Mouse (Mus musculus) hindbrain, embryonic 15.5 days (tissue): ENCODE measurements around the gene Stx17. TPM values are rescaled to one million over a fixed set of nuclear protein-coding genes. Genes with fewer than 3 reads are reported as not detected.

Experiments
- ATAC-seq: fragments of 200-750 bp; cut with Nextera tagmentation; 2 replicates; pipeline ENCODE4 v1.8.0; 2017; ENCODE audit warnings: low read depth, moderate number of reproducible peaks, moderate TSS enrichment; ENCODE audit not compliant: low FRiP score
- H3K27ac ChIP-seq: fragments of 300-500 bp; sonication (generic); replicated peaks from 2 replicates; pipeline ENCODE4 v1.5.1; 2015; ENCODE audit warnings: mild to moderate bottlenecking, inconsistent platforms
- H3K27me3 ChIP-seq: fragments of 300-500 bp; sonication (generic); 2 replicates; pipeline ENCODE4 v1.6.1; 2015; ENCODE audit warnings: control low read depth, inconsistent platforms
- H3K36me3 ChIP-seq: fragments of 300-500 bp; sonication (generic); 2 replicates; pipeline ENCODE4 v1.6.1; 2015; ENCODE audit warnings: control low read depth, inconsistent platforms
- H3K4me1 ChIP-seq: fragments of 300-500 bp; sonication (generic); replicated peaks from 2 replicates; pipeline ENCODE4 v1.6.1; 2015; ENCODE audit warnings: control low read depth, inconsistent platforms
- H3K4me2 ChIP-seq: fragments of 300-500 bp; sonication (generic); 2 replicates; pipeline ENCODE4 v1.6.1; 2015; ENCODE audit warnings: moderate library complexity, mild to moderate bottlenecking, inconsistent platforms
- H3K4me3 ChIP-seq: fragments of 300-500 bp; sonication (generic); 2 replicates; pipeline ENCODE4 v1.5.1; 2015; ENCODE audit warnings: mild to moderate bottlenecking, inconsistent platforms
- H3K9ac ChIP-seq: fragments of 300-500 bp; sonication (generic); 2 replicates; pipeline ENCODE4 v1.6.1; 2015; ENCODE audit warnings: inconsistent platforms
- H3K9me3 ChIP-seq: fragments of 300-500 bp; sonication (generic); 2 replicates; pipeline ENCODE4 v1.6.1; 2016; ENCODE audit warnings: control low read depth, inconsistent platforms
- WGBS: fragments of 180-500 bp; shearing (Covaris S2); methylation state at CpG from one replicate; pipeline ENCODE4 v1.1.7; 2015; 5-methylcytosine and 5-hydroxymethylcytosine counted together
- polyA plus RNA-seq: library from polyadenylated mRNA; unstranded; fragments of >200 nt; fragmentation: Nextera tagmentation; extraction: Ambion mirVana; gene quantifications from 2 replicates; pipeline ENCODE4 v1.2.1, GENCODE M21; 2015

Stx17 gene
- polyA plus RNA-seq, 1 experiment from 2014 or later, result 24.1 TPM

GRCm38 (mm10) chr4:48108591-48108990, 16.1 kb upstream of the Stx17 start:
- Histone ChIP-seq H3K9me3 (no peaks in the 10 kb centered on the region), H3K27ac (no peak overlapping the region), H3K9ac (no peak overlapping the region), H3K36me3 (no peaks in the 10 kb centered on the region), H3K4me3 (no peak overlapping the region), H3K27me3 (no peaks in the 10 kb centered on the region), H3K4me1 (no peaks in the 10 kb centered on the region), H3K4me2 (no peak overlapping the region)
- 80% methylated on average over 2 of the region's 2 CpGs for WGBS
- no peak for ATAC-seq

- H3K9ac ChIP-seq, result no peak overlapping the region
- no peaks in the 10 kb centered on the region for H3K4me1 ChIP-seq
- 84% methylated on average over 3 of the region's 3 CpGs for WGBS
- no peak overlapping the region for H3K4me2 ChIP-seq
- H3K9me3 ChIP-seq, result no peaks in the 10 kb centered on the region
- H3K36me3 ChIP-seq, result no peaks in the 10 kb centered on the region
- no peak for ATAC-seq
- no peaks in the 10 kb centered on the region for H3K27me3 ChIP-seq
- H3K4me3 ChIP-seq, result no peak overlapping the region
- H3K27ac ChIP-seq, result no peak overlapping the region
Observed at GRCm38 (mm10) chr4:48110331-48110730, 14.4 kb upstream of the Stx17 start.

GRCm38 (mm10) chr4:48116191-48116590, 8.5 kb upstream of the Stx17 start:
- 68% methylated on average over 4 of the region's 4 CpGs for WGBS

GRCm38 (mm10) chr4:48124416-48124772, 321 bp upstream of the Stx17 start:
- Histone ChIP-seq H3K9ac (peak overlapping the region; percentile 91; the same call in 1 of the 2 replicates), H3K9me3 (no peaks in the 10 kb centered on the region), H3K27ac (no peak overlapping the region), H3K4me1 (peaks cover 8% of the 10 kb centered on the region; the same call in 1 of the 2 replicates), H3K27me3 (no peaks in the 10 kb centered on the region), H3K4me2 (peak overlapping the region; percentile 79), H3K36me3 (no peaks in the 10 kb centered on the region), H3K4me3 (peak overlapping the region; percentile 89)
- peak; percentile 91 for ATAC-seq
- WGBS, result 5% methylated on average over 9 of the region's 9 CpGs

More at GRCm38 (mm10) chr4:48116191-48116590, 8.5 kb upstream of the Stx17 start:
- Histone ChIP-seq H3K36me3 (no peaks in the 10 kb centered on the region), H3K9me3 (no peaks in the 10 kb centered on the region), H3K4me3 (no peak overlapping the region), H3K27me3 (no peaks in the 10 kb centered on the region), H3K4me2 (no peak overlapping the region), H3K4me1 (no peaks in the 10 kb centered on the region), H3K9ac (no peak overlapping the region), H3K27ac (no peak overlapping the region)
- no peak for ATAC-seq

GRCm38 (mm10) chr4:48130314-48130713, 5.6 kb downstream of the Stx17 start:
- no peak for ATAC-seq
- Histone ChIP-seq H3K27ac (no peak overlapping the region), H3K27me3 (no peaks in the 10 kb centered on the region), H3K9ac (no peak overlapping the region), H3K4me3 (no peak overlapping the region), H3K4me1 (peaks cover 3% of the 10 kb centered on the region; the same call in 1 of the 2 replicates), H3K36me3 (peaks cover 13% of the 10 kb centered on the region), H3K9me3 (no peaks in the 10 kb centered on the region), H3K4me2 (no peak overlapping the region)
- 91% methylated on average over 6 of the region's 6 CpGs for WGBS

GRCm38 (mm10) chr4:48131606-48132005, 6.9 kb downstream of the Stx17 start:
- H3K9ac ChIP-seq, result no peak overlapping the region
- H3K27me3 ChIP-seq, result no peaks in the 10 kb centered on the region
- peaks cover 13% of the 10 kb centered on the region for H3K36me3 ChIP-seq
- H3K4me3 ChIP-seq, result no peak overlapping the region
- H3K4me1 ChIP-seq, result no peaks in the 10 kb centered on the region
- ATAC-seq, result no peak
- H3K9me3 ChIP-seq, result no peaks in the 10 kb centered on the region
- H3K27ac ChIP-seq, result no peak overlapping the region
- no peak overlapping the region for H3K4me2 ChIP-seq
- WGBS, result 96% methylated on average over 9 of the region's 9 CpGs

- 86% methylated on average over 3 of the region's 3 CpGs for WGBS
- no peaks in the 10 kb centered on the region for H3K4me1 ChIP-seq
- no peak overlapping the region for H3K27ac ChIP-seq
- ATAC-seq, result no peak
- no peak overlapping the region for H3K4me2 ChIP-seq
- no peak overlapping the region for H3K9ac ChIP-seq
- no peak overlapping the region for H3K4me3 ChIP-seq
- H3K36me3 ChIP-seq, result peaks cover 13% of the 10 kb centered on the region
- H3K9me3 ChIP-seq, result no peaks in the 10 kb centered on the region
- no peaks in the 10 kb centered on the region for H3K27me3 ChIP-seq
Observed at GRCm38 (mm10) chr4:48132721-48133120, 8.0 kb downstream of the Stx17 start.

GRCm38 (mm10) chr4:48149492-48149891, 24.8 kb downstream of the Stx17 start:
- ATAC-seq, result no peak
- Histone ChIP-seq H3K9me3 (no peaks in the 10 kb centered on the region), H3K4me3 (no peak overlapping the region), H3K27ac (no peak overlapping the region), H3K9ac (no peak overlapping the region), H3K4me2 (no peak overlapping the region), H3K27me3 (no peaks in the 10 kb centered on the region), H3K36me3 (no peaks in the 10 kb centered on the region), H3K4me1 (no peaks in the 10 kb centered on the region)
- WGBS, result 95% methylated on average over 2 of the region's 2 CpGs

GRCm38 (mm10) chr4:48153229-48153628, 28.5 kb downstream of the Stx17 start:
- H3K9me3 ChIP-seq, result no peaks in the 10 kb centered on the region
- H3K36me3 ChIP-seq, result no peaks in the 10 kb centered on the region
- H3K9ac ChIP-seq, result no peak overlapping the region
- no peak overlapping the region for H3K27ac ChIP-seq
- no peaks in the 10 kb centered on the region for H3K27me3 ChIP-seq
- ATAC-seq, result no peak
- H3K4me2 ChIP-seq, result no peak overlapping the region
- 88% methylated on average over 5 of the region's 5 CpGs for WGBS
- H3K4me1 ChIP-seq, result no peaks in the 10 kb centered on the region
- H3K4me3 ChIP-seq, result no peak overlapping the region

- 69% methylated on average over 1 of the region's 1 CpGs for WGBS
Observed at GRCm38 (mm10) chr4:48155864-48156263, 31.1 kb downstream of the Stx17 start.

GRCm38 (mm10) chr4:48160386-48160785, 35.7 kb downstream of the Stx17 start:
- Histone ChIP-seq H3K4me1 (no peaks in the 10 kb centered on the region), H3K27ac (no peak overlapping the region), H3K4me2 (no peak overlapping the region), H3K27me3 (no peaks in the 10 kb centered on the region), H3K36me3 (no peaks in the 10 kb centered on the region), H3K9me3 (no peaks in the 10 kb centered on the region), H3K4me3 (no peak overlapping the region), H3K9ac (no peak overlapping the region)
- 85% methylated on average over 4 of the region's 4 CpGs for WGBS
- ATAC-seq, result no peak

More at GRCm38 (mm10) chr4:48155864-48156263, 31.1 kb downstream of the Stx17 start:
- Histone ChIP-seq H3K9ac (no peak overlapping the region), H3K4me2 (no peak overlapping the region), H3K9me3 (no peaks in the 10 kb centered on the region), H3K27ac (no peak overlapping the region), H3K4me3 (no peak overlapping the region), H3K27me3 (no peaks in the 10 kb centered on the region), H3K4me1 (no peaks in the 10 kb centered on the region), H3K36me3 (no peaks in the 10 kb centered on the region)
- ATAC-seq, result no peak; the same call in 1 of the 2 replicates

GRCm38 (mm10) chr4:48163851-48164250, 39.1 kb downstream of the Stx17 start:
- Histone ChIP-seq H3K4me1 (no peaks in the 10 kb centered on the region), H3K36me3 (peaks cover 6% of the 10 kb centered on the region; the same call in 1 of the 2 replicates), H3K27ac (no peak overlapping the region), H3K27me3 (no peaks in the 10 kb centered on the region), H3K9me3 (no peaks in the 10 kb centered on the region), H3K9ac (no peak overlapping the region), H3K4me3 (no peak overlapping the region), H3K4me2 (no peak overlapping the region)
- ATAC-seq, result no peak
- 84% methylated on average over 5 of the region's 5 CpGs for WGBS

GRCm38 (mm10) chr4:48175666-48176065, 51.0 kb downstream of the Stx17 start:
- Histone ChIP-seq H3K4me1 (no peaks in the 10 kb centered on the region), H3K27ac (no peak overlapping the region), H3K4me3 (no peak overlapping the region), H3K27me3 (no peaks in the 10 kb centered on the region), H3K36me3 (no peaks in the 10 kb centered on the region), H3K4me2 (no peak overlapping the region), H3K9ac (no peak overlapping the region), H3K9me3 (no peaks in the 10 kb centered on the region)
- no peak for ATAC-seq
- WGBS, result 88% methylated on average over 3 of the region's 3 CpGs
